Mouse (Mus musculus) heart, postnatal 0 days (tissue): ENCODE results near the gene Sox6. TPM values are rescaled to one million over a fixed set of nuclear protein-coding genes. Genes with fewer than 3 reads are reported as not detected.
A peak's percentile ranks its signal among the peaks of the same experiment; 100 is the strongest.

ENCODE experiments used
- ATAC-seq: fragments of 200-750 bp; cut with Nextera tagmentation; 2 replicates; pipeline ENCODE4 v1.8.0; 2017; ENCODE audit warnings: low read depth, moderate number of reproducible peaks, moderate library complexity; ENCODE audit not compliant: insufficient read depth
- DNase-seq: peaks from one replicate; pipeline ENCODE4 v3.0.0-alpha.2; 2016; ENCODE audit warnings: low spot score
- H3K27ac ChIP-seq: fragments of 300-500 bp; sonication (generic); 2 replicates; pipeline ENCODE4 v1.5.1; 2014; ENCODE audit warnings: low read depth, mild to moderate bottlenecking
- H3K27me3 ChIP-seq: fragments of 300-500 bp; sonication (generic); 2 replicates; pipeline ENCODE4 v1.6.1; 2014; ENCODE audit warnings: low read length, mixed read lengths; ENCODE audit not compliant: control insufficient read depth, insufficient read depth
- H3K36me3 ChIP-seq: fragments of 300-500 bp; sonication (generic); replicated peaks from 2 replicates; pipeline ENCODE4 v1.6.1; 2014; ENCODE audit warnings: low read length, mixed read lengths; ENCODE audit not compliant: control insufficient read depth, insufficient read depth
- H3K4me1 ChIP-seq: fragments of 300-500 bp; sonication (generic); 2 replicates; pipeline ENCODE4 v1.6.1; 2014; ENCODE audit warnings: antibody characterized with exemption; ENCODE audit not compliant: control insufficient read depth, insufficient read depth
- H3K4me2 ChIP-seq: fragments of 300-500 bp; sonication (generic); 2 replicates; pipeline ENCODE4 v1.6.1; 2014; ENCODE audit warnings: low read depth, mild to moderate bottlenecking, low read length, moderate library complexity
- H3K4me3 ChIP-seq: fragments of 300-500 bp; sonication (generic); 2 replicates; pipeline ENCODE4 v1.5.1; 2014; ENCODE audit warnings: low read depth, low read length
- H3K9ac ChIP-seq: fragments of 300-500 bp; sonication (generic); replicated peaks from 2 replicates; pipeline ENCODE4 v1.6.1; 2014; ENCODE audit warnings: low read depth, low read length, mixed read lengths
- H3K9me3 ChIP-seq: fragments of 300-500 bp; sonication (generic); replicated peaks from 2 replicates; pipeline ENCODE4 v1.6.1; 2016; ENCODE audit warnings: low read length; ENCODE audit not compliant: control insufficient read depth
- CTCF ChIP-seq: IDR thresholded peaks from 2 replicates; pipeline ENCODE4 v1.5.1; 2016; ENCODE audit warnings: antibody characterized with exemption, control low read depth, low read depth
- EP300 ChIP-seq: IDR thresholded peaks from 2 replicates; pipeline ENCODE4 v1.6.1; 2016; ENCODE audit warnings: antibody characterized with exemption, low read depth
- WGBS: fragments of 180-500 bp; shearing (Covaris S2); extraction: QIAGEN DNeasy Blood & Tissue Kit; methylation state at CpG from one replicate; pipeline ENCODE4 v1.1.7; 2014; 5-methylcytosine and 5-hydroxymethylcytosine counted together
- polyA plus RNA-seq: library from polyadenylated mRNA; unstranded; fragments of >200 nt; fragmentation: Nextera tagmentation; extraction: Ambion mirVana; gene quantifications from 2 replicates; pipeline ENCODE4 v1.2.1, GENCODE M21; 2015
- total RNA-seq: library from RNA; depleted of rRNA; stranded (reverse); fragments of >200 nt; gene quantifications from 2 replicates; pipeline ENCODE4 v1.2.3, GENCODE M21; 2014; ENCODE audit warnings: low replicate concordance

Sox6 gene
- total and polyA plus RNA-seq, 2 experiments from 2014 or later = 23.4 to 68.5 TPM

GRCm38 (mm10) chr7:115719791-115720190 is 318.8 kb downstream of the Sox6 start:
- Histone ChIP-seq H3K9ac (no peak overlapping the region), H3K9me3 (no peaks in the 10 kb centered on the region), H3K4me1 (peaks cover 34% of the 10 kb centered on the region), H3K36me3 (no peaks in the 10 kb centered on the region), H3K4me3 (no peak overlapping the region), H3K27me3 (no peaks in the 10 kb centered on the region), H3K27ac (no peak overlapping the region), H3K4me2 (no peak overlapping the region)
- 45% methylated on average over 3 of the region's 3 CpGs for WGBS
- TF ChIP-seq CTCF (no peak), EP300 (no peak)
- DNase-seq (no peak), ATAC-seq (no peak)

GRCm38 (mm10) chr7:115706141-115706540 is 332.5 kb downstream of the Sox6 start:
- Histone ChIP-seq H3K4me3 (no peak overlapping the region), H3K27me3 (no peaks in the 10 kb centered on the region), H3K9ac (no peak overlapping the region), H3K27ac (peak overlapping the region; percentile 30; the same call in 1 of the 2 replicates), H3K4me1 (peaks cover 12% of the 10 kb centered on the region), H3K4me2 (peak overlapping the region; percentile 35), H3K9me3 (no peaks in the 10 kb centered on the region), H3K36me3 (0 out of 2 replicates have a peak, but pooled peaks cover under 1% of the 10 kb centered on the region)
- no peak for TF ChIP-seq CTCF
- no peak for TF ChIP-seq EP300
- 8% methylated on average over 2 of the region's 2 CpGs for WGBS
- DNase-seq (peak; percentile 33), ATAC-seq (no peak; the same call in 1 of the 2 replicates)

- Histone ChIP-seq H3K4me3 (no peak overlapping the region), H3K9ac (no peak overlapping the region), H3K27ac (no peak overlapping the region), H3K27me3 (no peaks in the 10 kb centered on the region), H3K36me3 (0 out of 2 replicates have a peak, but pooled peaks cover 2% of the 10 kb centered on the region), H3K9me3 (no peaks in the 10 kb centered on the region), H3K4me1 (peaks cover 5% of the 10 kb centered on the region; the same call in 1 of the 2 replicates), H3K4me2 (no peak overlapping the region)
- DNase-seq = no peak
- 77% methylated on average over 1 of the region's 1 CpGs for WGBS
- no peak for ATAC-seq
- TF ChIP-seq EP300 (no peak), CTCF (no peak; the same call in 1 of the 2 replicates)
These were observed 340.5 kb downstream of the Sox6 start for GRCm38 (mm10) chr7:115698105-115698504.

- H3K4me1 ChIP-seq = peaks cover 10% of the 10 kb centered on the region; the same call in 1 of the 2 replicates
- DNase-seq (no peak), ATAC-seq (peak; percentile 55; the same call in 1 of the 2 replicates)
- H3K36me3 ChIP-seq = no peaks in the 10 kb centered on the region
- H3K9ac ChIP-seq = no peak overlapping the region
- no peak overlapping the region for H3K4me3 ChIP-seq
- no peak overlapping the region for H3K4me2 ChIP-seq
- H3K9me3 ChIP-seq = no peaks in the 10 kb centered on the region
- H3K27me3 ChIP-seq = no peaks in the 10 kb centered on the region
- TF ChIP-seq EP300 (no peak), CTCF (no peak)
- WGBS = 44% methylated on average over 8 of the region's 8 CpGs
- no peak overlapping the region for H3K27ac ChIP-seq
These were observed 345.4 kb downstream of the Sox6 start for GRCm38 (mm10) chr7:115693206-115693605.

- no peak overlapping the region for H3K27ac ChIP-seq
- H3K4me3 ChIP-seq = no peak overlapping the region
- TF ChIP-seq EP300 (no peak), CTCF (no peak)
- H3K36me3 ChIP-seq = no peaks in the 10 kb centered on the region
- no peak for ATAC-seq
- 75% methylated on average over 4 of the region's 4 CpGs for WGBS
- no peak overlapping the region for H3K4me2 ChIP-seq
- no peak for DNase-seq
- H3K4me1 ChIP-seq = peaks cover 10% of the 10 kb centered on the region; the same call in 1 of the 2 replicates
- H3K9ac ChIP-seq = no peak overlapping the region
- H3K27me3 ChIP-seq = no peaks in the 10 kb centered on the region
- no peaks in the 10 kb centered on the region for H3K9me3 ChIP-seq
These were observed 347.5 kb downstream of the Sox6 start for GRCm38 (mm10) chr7:115691091-115691490.

- H3K9ac ChIP-seq = no peak overlapping the region
- WGBS = 89% methylated on average over 6 of the region's 6 CpGs
- H3K36me3 ChIP-seq = no peaks in the 10 kb centered on the region
- H3K4me3 ChIP-seq = no peak overlapping the region
- H3K9me3 ChIP-seq = no peaks in the 10 kb centered on the region
- no peaks in the 10 kb centered on the region for H3K4me1 ChIP-seq
- no peak for ATAC-seq
- no peak overlapping the region for H3K4me2 ChIP-seq
- no peak for DNase-seq
- H3K27ac ChIP-seq = no peak overlapping the region
- no peaks in the 10 kb centered on the region for H3K27me3 ChIP-seq
- no peak for TF ChIP-seq CTCF
- TF ChIP-seq EP300 = no peak
These were observed 351.9 kb downstream of the Sox6 start for GRCm38 (mm10) chr7:115686687-115687086.
